Mouse (Mus musculus) stomach, postnatal 0 days (tissue): ENCODE data around the gene Dctn2.

ENCODE experiments used
- CTCF ChIP-seq: IDR thresholded peaks from 2 replicates; pipeline ENCODE4 v1.5.1; 2016; ENCODE audit warnings: antibody characterized with exemption, low read depth, mild to moderate bottlenecking, moderate library complexity
- EP300 ChIP-seq: optimal IDR thresholded peaks from 2 replicates; pipeline ENCODE3; 2016; ENCODE audit warnings: antibody characterized with exemption

DNA sequence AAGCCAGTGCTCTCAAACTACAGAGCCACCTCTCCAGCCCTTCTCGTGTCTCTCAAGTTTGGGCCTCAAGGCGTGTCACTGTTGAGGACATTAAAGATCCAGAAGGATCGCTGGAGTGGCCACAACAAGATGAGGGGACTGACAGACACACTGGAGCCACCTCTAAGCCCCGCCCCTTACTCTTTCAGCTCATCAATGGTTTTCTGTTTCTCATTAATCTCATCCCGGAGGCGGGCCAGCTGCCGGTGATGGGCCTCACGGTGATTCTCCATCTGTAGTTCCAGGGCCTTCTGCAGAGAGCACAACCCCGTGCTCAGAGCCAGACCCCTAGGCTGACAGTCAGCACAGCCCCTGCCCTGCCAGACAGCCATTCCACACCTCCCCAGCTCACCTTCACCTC is 29.6 kb upstream of the Dctn2 start:
- TF ChIP-seq EP300 (no peak), CTCF (no peak)
